Mouse (Mus musculus) bone marrow, adult 2 months (tissue): Measurements from ENCODE around the gene Ghrh.

ENCODE experiments used
- CTCF ChIP-seq: fragments of 200-500 bp; IDR thresholded peaks from 2 replicates; pipeline ENCODE4 v1.5.1; 2011; ENCODE audit warnings: low read length, control low read depth; ENCODE audit not compliant: control insufficient read depth, insufficient read depth
- POLR2A ChIP-seq: fragments of 200-500 bp; IDR thresholded peaks from 2 replicates; pipeline ENCODE4 v1.6.1; 2011; ENCODE audit warnings: low read depth, mild to moderate bottlenecking, control low read depth, low read length, borderline replicate concordance; ENCODE audit not compliant: control insufficient read depth

- TF ChIP-seq POLR2A: no peak
- no peak for TF ChIP-seq CTCF
Observed at GRCm38 (mm10) chr2:157308273-157308917, 38.9 kb downstream of the Ghrh start.
